Mouse (Mus musculus): Measurements from ENCODE around the gene Lhfpl3. TPM values are rescaled to one million over a fixed set of nuclear protein-coding genes. Genes with fewer than 3 reads are reported as not detected.

Lhfpl3 gene
- polyA plus RNA-seq, 1 experiment = 0.49 TPM

- no peak overlapping the region for H3K27ac ChIP-seq (ENCODE audit: insufficient read depth, low read length)
- H3K4me3 ChIP-seq (ENCODE audit: insufficient read depth, low read length) = no peak overlapping the region
- H3K4me1 ChIP-seq (ENCODE audit: control insufficient read depth, insufficient read depth, low read length) = no peaks in the 10 kb centered on the region
- TF ChIP-seq POLR2A (IDR thresholded peaks at IDR 0.05; ENCODE audit: low read depth, low read length) (no peak), CTCF (IDR thresholded peaks at IDR 0.05; ENCODE audit: borderline replicate concordance, insufficient read depth, low read length) (no peak)
These were observed 152.7 kb downstream of the Lhfpl3 start for GRCm38 (mm10) chr5:22898593-22898992.

- no peak overlapping the region for H3K4me3 ChIP-seq (ENCODE audit: insufficient read depth, low read length)
- no peak for TF ChIP-seq POLR2A (IDR thresholded peaks at IDR 0.05; ENCODE audit: low read depth, low read length)
- no peak for TF ChIP-seq CTCF (IDR thresholded peaks at IDR 0.05; ENCODE audit: borderline replicate concordance, insufficient read depth, low read length)
- no peak overlapping the region for H3K27ac ChIP-seq (ENCODE audit: insufficient read depth, low read length)
- no peaks in the 10 kb centered on the region for H3K4me1 ChIP-seq (ENCODE audit: control insufficient read depth, insufficient read depth, low read length)
These were observed 154.1 kb downstream of the Lhfpl3 start for GRCm38 (mm10) chr5:22899913-22900312.

GRCm38 (mm10) chr5:22917197-22917596 lies 171.3 kb downstream of the Lhfpl3 start:
- no peak overlapping the region for H3K27ac ChIP-seq (ENCODE audit: insufficient read depth, low read length)
- H3K4me1 ChIP-seq (ENCODE audit: control insufficient read depth, insufficient read depth, low read length) = no peaks in the 10 kb centered on the region
- no peak for TF ChIP-seq POLR2A (IDR thresholded peaks at IDR 0.05; ENCODE audit: low read depth, low read length)
- no peak for TF ChIP-seq CTCF (IDR thresholded peaks at IDR 0.05; ENCODE audit: borderline replicate concordance, insufficient read depth, low read length)
- no peak overlapping the region for H3K4me3 ChIP-seq (ENCODE audit: insufficient read depth, low read length)

- TF ChIP-seq POLR2A (IDR thresholded peaks at IDR 0.05; ENCODE audit: low read depth, low read length) = no peak
- no peak overlapping the region for H3K27ac ChIP-seq (ENCODE audit: insufficient read depth, low read length)
- H3K4me1 ChIP-seq (ENCODE audit: control insufficient read depth, insufficient read depth, low read length) = no peaks in the 10 kb centered on the region
- no peak overlapping the region for H3K4me3 ChIP-seq (ENCODE audit: insufficient read depth, low read length)
These were observed 180.3 kb downstream of the Lhfpl3 start for GRCm38 (mm10) chr5:22926171-22926570.

GRCm38 (mm10) chr5:22928746-22929145 lies 182.9 kb downstream of the Lhfpl3 start:
- H3K4me1 ChIP-seq (ENCODE audit: control insufficient read depth, insufficient read depth, low read length) = no peaks in the 10 kb centered on the region
- no peak overlapping the region for H3K27ac ChIP-seq (ENCODE audit: insufficient read depth, low read length)
- TF ChIP-seq CTCF (IDR thresholded peaks at IDR 0.05; ENCODE audit: borderline replicate concordance, insufficient read depth, low read length) (no peak), POLR2A (IDR thresholded peaks at IDR 0.05; ENCODE audit: low read depth, low read length) (no peak)
- H3K4me3 ChIP-seq (ENCODE audit: insufficient read depth, low read length) = no peak overlapping the region

GRCm38 (mm10) chr5:22943306-22943705 lies 197.4 kb downstream of the Lhfpl3 start:
- Histone ChIP-seq H3K4me3 (ENCODE audit: insufficient read depth, low read length) (no peak overlapping the region), H3K4me1 (ENCODE audit: control insufficient read depth, insufficient read depth, low read length) (no peaks in the 10 kb centered on the region), H3K27ac (ENCODE audit: insufficient read depth, low read length) (no peak overlapping the region)
- no peak for TF ChIP-seq CTCF (IDR thresholded peaks at IDR 0.05; ENCODE audit: borderline replicate concordance, insufficient read depth, low read length)
- no peak for TF ChIP-seq POLR2A (IDR thresholded peaks at IDR 0.05; ENCODE audit: low read depth, low read length)

DNA sequence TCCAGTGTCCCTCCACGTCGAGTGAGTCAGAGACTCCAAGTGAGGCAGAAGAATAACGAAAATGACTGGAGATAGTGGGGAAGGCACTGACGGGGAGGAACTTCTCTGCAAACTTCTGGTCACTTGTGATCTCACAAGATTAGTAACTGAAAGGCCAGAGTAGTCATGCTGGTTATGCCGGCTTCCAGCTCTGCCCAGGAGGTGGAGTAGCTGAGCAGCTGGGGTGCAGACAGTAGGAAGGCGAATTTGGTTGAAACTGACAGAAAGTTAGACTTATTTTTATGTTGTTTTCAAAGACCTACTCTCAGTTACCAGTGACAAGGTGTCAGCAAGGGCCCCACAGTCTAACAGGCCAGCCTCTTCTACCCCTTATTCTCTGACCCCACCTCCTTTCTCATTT lies 217.4 kb downstream of the Lhfpl3 start:
- TF ChIP-seq POLR2A (IDR thresholded peaks at IDR 0.05; ENCODE audit: low read depth, low read length) = no peak
- no peak for TF ChIP-seq CTCF (IDR thresholded peaks at IDR 0.05; ENCODE audit: borderline replicate concordance, insufficient read depth, low read length)
- Histone ChIP-seq H3K4me1 (ENCODE audit: control insufficient read depth, insufficient read depth, low read length) (no peaks in the 10 kb centered on the region), H3K27ac (ENCODE audit: insufficient read depth, low read length) (no peak overlapping the region), H3K4me3 (ENCODE audit: insufficient read depth, low read length) (no peak overlapping the region)

DNA sequence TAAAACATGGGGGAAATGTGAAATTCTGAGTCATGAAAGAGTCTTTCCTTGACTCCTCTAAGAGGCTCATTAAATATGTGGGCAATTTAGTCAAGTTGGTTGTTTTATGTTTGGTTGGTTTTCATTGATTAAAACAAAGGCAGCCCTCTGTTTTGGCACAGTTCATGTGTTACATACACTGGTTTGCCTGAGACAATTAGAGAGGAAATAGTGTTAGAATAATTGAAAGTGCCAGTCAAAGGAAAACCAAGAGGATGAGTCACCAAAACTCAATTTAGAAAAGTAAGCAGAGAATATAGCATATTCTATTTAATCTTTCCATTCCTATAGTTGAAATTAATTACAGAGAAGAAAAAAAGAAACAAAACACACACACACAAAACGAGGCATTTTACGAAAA lies 240.9 kb downstream of the Lhfpl3 start:
- H3K4me3 ChIP-seq (ENCODE audit: insufficient read depth, low read length) = no peak overlapping the region
- no peak overlapping the region for H3K27ac ChIP-seq (ENCODE audit: insufficient read depth, low read length)
- H3K4me1 ChIP-seq (ENCODE audit: control insufficient read depth, insufficient read depth, low read length) = no peaks in the 10 kb centered on the region
- no peak for TF ChIP-seq POLR2A (IDR thresholded peaks at IDR 0.05; ENCODE audit: low read depth, low read length)
- no peak for TF ChIP-seq CTCF (IDR thresholded peaks at IDR 0.05; ENCODE audit: borderline replicate concordance, insufficient read depth, low read length)

- no peak overlapping the region for H3K27ac ChIP-seq (ENCODE audit: insufficient read depth, low read length)
- H3K4me3 ChIP-seq (ENCODE audit: insufficient read depth, low read length) = no peak overlapping the region
These were observed 254.0 kb downstream of the Lhfpl3 start for GRCm38 (mm10) chr5:22999811-23000210.

DNA sequence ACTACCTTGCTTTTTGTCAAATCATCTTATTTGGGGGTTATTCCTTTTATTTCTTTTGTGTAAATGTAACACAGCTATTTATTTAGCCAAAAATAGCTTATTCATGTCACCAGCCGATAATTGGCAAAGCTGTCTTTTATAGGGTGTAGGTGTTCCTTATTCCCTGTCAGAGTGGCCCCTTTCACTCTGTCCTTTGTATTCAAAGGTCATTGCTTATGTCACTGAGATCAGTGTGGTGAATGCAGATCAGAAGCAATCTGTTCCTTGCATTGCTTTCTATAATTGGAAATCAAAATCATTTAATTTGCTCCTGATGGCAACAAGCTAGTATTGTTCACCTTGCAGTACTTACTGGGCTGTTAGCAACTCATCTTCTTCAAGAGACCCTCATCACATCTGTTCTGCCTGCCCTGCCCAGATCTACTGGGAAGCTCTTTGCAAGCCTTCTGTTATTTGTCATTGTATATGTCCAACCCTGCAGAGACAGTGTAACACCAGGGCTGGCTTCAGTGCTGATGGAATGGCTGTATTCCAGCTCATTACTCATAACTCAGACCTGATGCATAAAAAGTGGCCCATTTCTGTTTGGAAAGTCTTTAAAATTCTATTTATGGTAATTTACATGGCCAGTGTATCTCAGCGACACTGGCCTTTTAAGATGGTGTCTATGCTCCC lies 257.4 kb downstream of the Lhfpl3 start:
- no peak for TF ChIP-seq CTCF (IDR thresholded peaks at IDR 0.05; ENCODE audit: borderline replicate concordance, insufficient read depth, low read length)
- no peak for TF ChIP-seq POLR2A (IDR thresholded peaks at IDR 0.05; ENCODE audit: low read depth, low read length)
- Histone ChIP-seq H3K4me1 (ENCODE audit: control insufficient read depth, insufficient read depth, low read length) (no peaks in the 10 kb centered on the region), H3K4me3 (ENCODE audit: insufficient read depth, low read length) (no peak overlapping the region), H3K27ac (ENCODE audit: insufficient read depth, low read length) (no peak overlapping the region)

More at GRCm38 (mm10) chr5:22999811-23000210, 254.0 kb downstream of the Lhfpl3 start:
- TF ChIP-seq POLR2A (IDR thresholded peaks at IDR 0.05; ENCODE audit: low read depth, low read length) (no peak), CTCF (IDR thresholded peaks at IDR 0.05; ENCODE audit: borderline replicate concordance, insufficient read depth, low read length) (no peak)
- H3K4me1 ChIP-seq (ENCODE audit: control insufficient read depth, insufficient read depth, low read length) = no peaks in the 10 kb centered on the region

All from embryonic fibroblast, embryonic 13.5 days (primary cell).